ENCODE assay signal across 17 mouse cellular contexts in the genomic region with DNA sequence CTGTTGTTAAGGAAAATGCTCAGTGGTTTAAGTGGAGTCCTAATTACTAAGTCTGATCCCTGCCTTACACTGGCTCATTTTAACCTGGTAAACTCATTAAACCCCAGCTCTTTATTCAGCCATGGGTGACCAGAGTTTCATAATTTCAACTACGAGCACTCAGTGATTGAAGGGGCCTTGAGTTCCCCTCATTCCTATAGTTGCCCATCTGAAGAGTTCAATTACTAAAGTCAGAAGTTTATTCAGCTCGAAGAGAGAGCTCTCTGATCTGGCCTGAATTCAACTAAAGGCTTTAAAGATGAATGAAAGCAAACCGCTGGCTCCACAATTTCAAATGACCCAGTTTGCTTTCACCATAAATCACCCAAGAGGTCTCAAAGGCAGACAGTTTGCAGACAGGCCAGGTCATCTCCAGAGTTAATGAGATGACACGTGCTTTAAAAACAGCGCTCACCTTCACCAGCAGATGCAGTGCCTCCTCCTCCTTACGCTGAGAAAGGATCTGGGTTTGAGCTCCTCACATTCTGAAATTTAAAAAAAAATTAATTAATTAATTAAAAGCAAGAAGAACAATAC.
A peak's percentile ranks its signal among the peaks of the same experiment; 100 is the strongest.
DNase-seq lines count a peak whose midpoint lies in the region; ATAC-seq lines count a peak whose summit lies in the region.
"Had no signal": no experiment of that assay in that cellular context is flagged by ENCODE, and none has a peak within 500 bp of the region (broad histone marks: within the 10 kb centered on the region; RNA-seq: fewer than 3 reads in every experiment).

No protein-coding gene starts in this region.

- H3K4me2 ChIP-seq in forebrain, embryonic 12.5 days: no peak overlapping the region
- no peak overlapping the region for H3K4me2 ChIP-seq in forebrain, embryonic 11.5 days (ENCODE audit: low read depth, low read length, severe bottlenecking)
- 0 out of 2 replicates have a peak overlapping the region, but pooled peaks have one; percentile 7 for H3K4me2 ChIP-seq in kidney, embryonic 15.5 days
- H3K4me2 ChIP-seq in midbrain, embryonic 15.5 days: no peak overlapping the region
- H3K4me2 ChIP-seq in midbrain, embryonic 11.5 days: no peak overlapping the region
- H3K4me2 ChIP-seq: embryonic facial prominence, embryonic 15.5 days; liver, embryonic 13.5 days had no signal

- peaks cover 17% of the 10 kb centered on the region for H3K4me1 ChIP-seq in forebrain, embryonic 12.5 days
- H3K4me1 ChIP-seq in forebrain, embryonic 11.5 days (replicated peaks; ENCODE audit: control insufficient read depth, insufficient read depth, low read length): no peaks in the 10 kb centered on the region
- peaks cover 29% of the 10 kb centered on the region for H3K4me1 ChIP-seq in kidney, embryonic 15.5 days
- peaks cover 17% of the 10 kb centered on the region; the same call in 1 of the 2 replicates for H3K4me1 ChIP-seq in midbrain, embryonic 15.5 days
- peaks cover 10% of the 10 kb centered on the region for H3K4me1 ChIP-seq in midbrain, embryonic 11.5 days (ENCODE audit: control insufficient read depth, insufficient read depth, low read length)
- H3K4me1 ChIP-seq: embryonic facial prominence, embryonic 15.5 days; heart, embryonic 10.5 days; liver, embryonic 13.5 days; megakaryocyte, embryonic 14.5 days had no signal

- H3K36me3 ChIP-seq in forebrain, embryonic 12.5 days (replicated peaks): no peaks in the 10 kb centered on the region
- H3K36me3 ChIP-seq in forebrain, embryonic 11.5 days (ENCODE audit: control insufficient read depth, insufficient read depth, low read length): no peaks in the 10 kb centered on the region
- no peaks in the 10 kb centered on the region for H3K36me3 ChIP-seq in kidney, embryonic 15.5 days
- H3K36me3 ChIP-seq in midbrain, embryonic 15.5 days (replicated peaks): no peaks in the 10 kb centered on the region
- H3K36me3 ChIP-seq in midbrain, embryonic 11.5 days (ENCODE audit: control insufficient read depth, insufficient read depth, low read length): no peaks in the 10 kb centered on the region
- H3K36me3 ChIP-seq: embryonic facial prominence, embryonic 15.5 days; heart, embryonic 10.5 days; liver, embryonic 13.5 days had no signal

- H3K9me3 ChIP-seq in forebrain, embryonic 12.5 days: no peaks in the 10 kb centered on the region
- no peaks in the 10 kb centered on the region for H3K9me3 ChIP-seq in forebrain, embryonic 11.5 days (ENCODE audit: control insufficient read depth, low read length)
- H3K9me3 ChIP-seq in kidney, embryonic 15.5 days (replicated peaks): no peaks in the 10 kb centered on the region
- no peaks in the 10 kb centered on the region for H3K9me3 ChIP-seq in midbrain, embryonic 15.5 days
- no peaks in the 10 kb centered on the region for H3K9me3 ChIP-seq in midbrain, embryonic 11.5 days (ENCODE audit: control insufficient read depth, low read length)
- H3K9me3 ChIP-seq: embryonic facial prominence, embryonic 15.5 days; heart, embryonic 10.5 days; liver, embryonic 13.5 days; megakaryocyte, embryonic 14.5 days had no signal

- ATAC-seq in forebrain, embryonic 12.5 days (ENCODE audit: low FRiP score): peak; percentile 14; the same call in 1 of the 2 replicates
- ATAC-seq in forebrain, embryonic 11.5 days (replicated peaks; ENCODE audit: low FRiP score): no peak; the same call in none of the 2 replicates
- peak; percentile 62; the same call in 1 of the 2 replicates for ATAC-seq in kidney, embryonic 15.5 days (replicated peaks; ENCODE audit: low FRiP score)
- ATAC-seq in midbrain, embryonic 15.5 days (replicated peaks): no peak; the same call in 1 of the 2 replicates
- no peak for ATAC-seq in midbrain, embryonic 11.5 days (ENCODE audit: low FRiP score)
- ATAC-seq: intestine, embryonic 16.5 days had no signal

- no peak overlapping the region for H3K9ac ChIP-seq in forebrain, embryonic 12.5 days
- H3K9ac ChIP-seq in forebrain, embryonic 11.5 days (ENCODE audit: low read length): no peak overlapping the region
- H3K9ac ChIP-seq in kidney, embryonic 15.5 days: no peak overlapping the region
- H3K9ac ChIP-seq in midbrain, embryonic 15.5 days: no peak overlapping the region
- H3K9ac ChIP-seq in midbrain, embryonic 11.5 days (ENCODE audit: low read length): no peak overlapping the region
- H3K9ac ChIP-seq: embryonic facial prominence, embryonic 15.5 days; liver, embryonic 13.5 days had no signal

- DNase-seq in forebrain, embryonic 11.5 days (ENCODE audit: low spot score): no peak
- DNase-seq in kidney, postnatal 25 days: no peak
- DNase-seq in midbrain, embryonic 11.5 days (ENCODE audit: low spot score, missing footprints): no peak
- peak; percentile 56 for DNase-seq in lung, postnatal 36 days
- no peak for DNase-seq in MN1 (ENCODE audit: low spot score)
- DNase-seq: cerebellum, postnatal 36 days; gastrocnemius, postnatal 10 days; liver, embryonic 13.5 days; right cerebral cortex, postnatal 4 days; thymus, postnatal 14 days had no signal

- H3K4me3 ChIP-seq in forebrain, embryonic 12.5 days (replicated peaks): no peak overlapping the region
- H3K4me3 ChIP-seq in forebrain, embryonic 11.5 days (ENCODE audit: low read depth, low read length): no peak overlapping the region
- no peak overlapping the region for H3K4me3 ChIP-seq in kidney, embryonic 15.5 days (replicated peaks)
- no peak overlapping the region for H3K4me3 ChIP-seq in midbrain, embryonic 15.5 days
- no peak overlapping the region for H3K4me3 ChIP-seq in midbrain, embryonic 11.5 days (ENCODE audit: low read depth, low read length)
- H3K4me3 ChIP-seq: embryonic facial prominence, embryonic 15.5 days; heart, embryonic 10.5 days; liver, embryonic 13.5 days; megakaryocyte, embryonic 14.5 days had no signal

- 20% methylated on average over 6 of the region's 6 CpGs for WGBS in forebrain, embryonic 12.5 days
- 31% methylated on average over 6 of the region's 6 CpGs for WGBS in forebrain, embryonic 11.5 days
- 15% methylated on average over 6 of the region's 6 CpGs for WGBS in kidney, embryonic 15.5 days
- WGBS in midbrain, embryonic 15.5 days: 37% methylated on average over 6 of the region's 6 CpGs
- 45% methylated on average over 6 of the region's 6 CpGs for WGBS in midbrain, embryonic 11.5 days

- H3K27me3 ChIP-seq in forebrain, embryonic 12.5 days: no peaks in the 10 kb centered on the region
- no peaks in the 10 kb centered on the region for H3K27me3 ChIP-seq in forebrain, embryonic 11.5 days (ENCODE audit: control insufficient read depth, insufficient read depth, low read length)
- peaks cover 25% of the 10 kb centered on the region for H3K27me3 ChIP-seq in kidney, embryonic 15.5 days
- no peaks in the 10 kb centered on the region for H3K27me3 ChIP-seq in midbrain, embryonic 15.5 days (replicated peaks)
- H3K27me3 ChIP-seq in midbrain, embryonic 11.5 days (ENCODE audit: control insufficient read depth, insufficient read depth, low read length): no peaks in the 10 kb centered on the region
- H3K27me3 ChIP-seq: embryonic facial prominence, embryonic 15.5 days; liver, embryonic 13.5 days had no signal

- H3K27ac ChIP-seq in forebrain, embryonic 12.5 days: no peak overlapping the region
- no peak overlapping the region for H3K27ac ChIP-seq in forebrain, embryonic 11.5 days (ENCODE audit: low read depth, low read length)
- H3K27ac ChIP-seq in kidney, embryonic 15.5 days: no peak overlapping the region
- 0 out of 2 replicates have a peak overlapping the region, but pooled peaks have one; percentile 29 for H3K27ac ChIP-seq in midbrain, embryonic 15.5 days
- no peak overlapping the region for H3K27ac ChIP-seq in midbrain, embryonic 11.5 days (ENCODE audit: low read depth, low read length)
- H3K27ac ChIP-seq: embryonic facial prominence, embryonic 15.5 days; heart, embryonic 10.5 days; liver, embryonic 13.5 days had no signal

Comparison
In these comparisons a context has a peak if more than half of its experiments do, and no peak if none do; other contexts are left out.
1. ATAC-seq: peak in forebrain, embryonic 12.5 days (single experiment) and kidney, embryonic 15.5 days (single experiment); none in forebrain, embryonic 11.5 days (single experiment), midbrain, embryonic 15.5 days (single experiment) and midbrain, embryonic 11.5 days (single experiment).